Mouse (Mus musculus): ENCODE measurements around the gene N4bp2l2. TPM values are rescaled to one million over a fixed set of nuclear protein-coding genes. Genes with fewer than 3 reads are reported as not detected.

N4bp2l2 gene
- polyA plus RNA-seq, 1 experiment from 2014 or later, result 46.0 TPM

Other genes starting within 250 kb of the N4bp2l2 start
- gene Zar1l, start 148.0 kb downstream of the N4bp2l2 start, polyA plus RNA-seq (2015; fragmentation: Nextera tagmentation; extraction: Ambion mirVana), result not detected in 2 replicates
- 23.2 and 29.3 TPM in 2 replicates for gene Brca2, start 143.6 kb downstream of the N4bp2l2 start, polyA plus RNA-seq (2015; fragmentation: Nextera tagmentation; extraction: Ambion mirVana)
- 4.9 and 6.1 TPM in 2 replicates for gene N4bp2l1, start 69.0 kb downstream of the N4bp2l2 start, polyA plus RNA-seq (2015; fragmentation: Nextera tagmentation; extraction: Ambion mirVana)
- gene Pds5b, start 7.6 kb upstream of the N4bp2l2 start, polyA plus RNA-seq (2015; fragmentation: Nextera tagmentation; extraction: Ambion mirVana), result 39.6 and 42.7 TPM in 2 replicates